10 mouse cellular contexts compared by ENCODE assay signal in genomic region chr1:163725106-163725759, GRCm38 (mm10). TPM values are rescaled to one million over a fixed set of nuclear protein-coding genes. Genes with fewer than 3 reads are reported as not detected.
DNase-seq lines count a peak whose midpoint lies in the region; ATAC-seq and TF ChIP-seq lines count a peak whose summit lies in the region.
"Had no signal": no experiment of that assay in that cellular context is flagged by ENCODE, and none has a peak within 500 bp of the region (broad histone marks: within the 10 kb centered on the region; RNA-seq: fewer than 3 reads in every experiment).

Gene Mettl11b (minus strand): TSS chr1:163725232.

- no peak within 1 kb of the TSS for H3K27ac ChIP-seq in forebrain, postnatal 0 days (ENCODE audit: low read depth, low read length)
- H3K27ac ChIP-seq in midbrain, embryonic 16.5 days (ENCODE audit: low read length), result peak within 1 kb of the TSS; percentile 17; the same call in 1 of the 2 replicates
- H3K27ac ChIP-seq in intestine, embryonic 15.5 days, result no peak within 1 kb of the TSS

- no peaks in the 10 kb centered on the region for H3K36me3 ChIP-seq in forebrain, postnatal 0 days (ENCODE audit: insufficient read depth)
- H3K36me3 ChIP-seq in midbrain, embryonic 16.5 days (ENCODE audit: control insufficient read depth, insufficient read depth, low read length), result no peaks in the 10 kb centered on the region
- no peaks in the 10 kb centered on the region for H3K36me3 ChIP-seq in intestine, embryonic 15.5 days

- H3K9me3 ChIP-seq in forebrain, postnatal 0 days (ENCODE audit: low read length), result no peaks in the 10 kb centered on the region
- H3K9me3 ChIP-seq in midbrain, embryonic 16.5 days (replicated peaks; ENCODE audit: control insufficient read depth, low read length, poor library complexity, severe bottlenecking), result no peaks in the 10 kb centered on the region
- H3K9me3 ChIP-seq in intestine, embryonic 15.5 days, result no peaks in the 10 kb centered on the region

- no peak for TF ChIP-seq CTCF in forebrain, postnatal 0 days (IDR thresholded peaks at IDR 0.05; ENCODE audit: low read depth)

- peak within 1 kb of the TSS; percentile 51 for H3K4me2 ChIP-seq in forebrain, postnatal 0 days (ENCODE audit: low read depth)
- peak within 1 kb of the TSS; percentile 52 for H3K4me2 ChIP-seq in midbrain, embryonic 16.5 days (ENCODE audit: low read length)
- H3K4me2 ChIP-seq in intestine, embryonic 15.5 days (replicated peaks), result no peak within 1 kb of the TSS

- 10% methylated on average over 9 of the region's 9 CpGs for WGBS in forebrain, postnatal 0 days
- 19% methylated on average over 9 of the region's 9 CpGs for WGBS in midbrain, embryonic 16.5 days
- WGBS in intestine, embryonic 15.5 days, result 65% methylated on average over 9 of the region's 9 CpGs

- peak; percentile 95 for ATAC-seq in forebrain, postnatal 0 days
- ATAC-seq in midbrain, embryonic 16.5 days, result peak; percentile 94
- no peak for ATAC-seq in intestine, embryonic 15.5 days

- peaks cover 5% of the 10 kb centered on the region; the same call in 1 of the 2 replicates for H3K4me1 ChIP-seq in forebrain, postnatal 0 days (ENCODE audit: insufficient read depth)
- H3K4me1 ChIP-seq in midbrain, embryonic 16.5 days (ENCODE audit: control insufficient read depth, insufficient read depth, low read length), result 0 out of 2 replicates have a peak, but pooled peaks cover 3% of the 10 kb centered on the region
- no peaks in the 10 kb centered on the region for H3K4me1 ChIP-seq in intestine, embryonic 15.5 days (replicated peaks)

- peak; percentile 1 to 3 for DNase-seq in left cerebral cortex, adult 18-20 months (ENCODE audit: low spot score in 2 of 2)
- DNase-seq in left cerebral cortex, adult 11 months (ENCODE audit: low spot score), result no peak
- DNase-seq in forebrain, postnatal 0 days, result peak; percentile 45
- peak; percentile 2 to 4 for DNase-seq in heart, postnatal 14 days
- no peak for DNase-seq in testis, postnatal 14 days (ENCODE audit: low spot score)
- DNase-seq in spleen, postnatal 36 days (ENCODE audit: low spot score in 2 of 2), result no peak
- DNase-seq: cerebellum, adult 11 months; kidney, adult 8-10 months had no signal

- intact Hi-C loops in heart, postnatal 14 days (cut with DNase I), result no loop called here

- H3K9ac ChIP-seq in forebrain, postnatal 0 days, result no peak within 1 kb of the TSS; the same call in 1 of the 2 replicates
- 0 out of 2 replicates have a peak within 1 kb of the TSS, but pooled peaks have one; percentile 12 for H3K9ac ChIP-seq in midbrain, embryonic 16.5 days (ENCODE audit: low read depth, low read length)
- no peak within 1 kb of the TSS for H3K9ac ChIP-seq in intestine, embryonic 15.5 days

- H3K27me3 ChIP-seq in forebrain, postnatal 0 days (ENCODE audit: insufficient read depth, low read length), result no peaks in the 10 kb centered on the region
- H3K27me3 ChIP-seq in midbrain, embryonic 16.5 days (ENCODE audit: control insufficient read depth, insufficient read depth, low read depth, low read length), result no peaks in the 10 kb centered on the region
- no peaks in the 10 kb centered on the region for H3K27me3 ChIP-seq in intestine, embryonic 15.5 days (replicated peaks)

- no peak within 1 kb of the TSS; the same call in 1 of the 2 replicates for H3K4me3 ChIP-seq in forebrain, postnatal 0 days (ENCODE audit: low read depth, low read length)
- H3K4me3 ChIP-seq in midbrain, embryonic 16.5 days (ENCODE audit: low read depth, low read length), result peak within 1 kb of the TSS; percentile 17
- no peak within 1 kb of the TSS for H3K4me3 ChIP-seq in intestine, embryonic 15.5 days (replicated peaks)

RNA-seq across cellular contexts. Expression of gene Mettl11b, which starts in this region (rescaled TPM):
- total RNA-seq in left cerebral cortex, adult 18-20 months (2021), result 1 to 10 TPM; 2.0 to 3.6 TPM
- total RNA-seq in forebrain, postnatal 0 days (2014; rRNA removed), result 1.9 and 2.0 TPM in 2 replicates
- 1.0 and 1.1 TPM in 2 replicates for polyA plus RNA-seq in forebrain, postnatal 0 days (2015; fragmentation: Nextera tagmentation; extraction: Ambion mirVana)
- total RNA-seq in heart, postnatal 14 days (2021), result under 1 TPM; 0.19 to 0.76 TPM
- polyA plus RNA-seq in midbrain, embryonic 16.5 days (2015; fragmentation: Nextera tagmentation; extraction: Ambion mirVana), result 0.98 and 1.0 TPM in 2 replicates
- not detected in 2 replicates for polyA plus RNA-seq in intestine, embryonic 15.5 days (2015; fragmentation: Nextera tagmentation; extraction: Ambion mirVana)

Comparison
In these comparisons a context has a peak if more than half of its experiments do, and no peak if none do; other contexts are left out.
1. DNase-seq: peak in left cerebral cortex, adult 18-20 months (2 of 2) and forebrain, postnatal 0 days (single experiment); none in left cerebral cortex, adult 11 months (single experiment), testis, postnatal 14 days (single experiment) and spleen, postnatal 36 days (0 of 2).
2. Peak in DNase-seq in heart, postnatal 14 days; RNA of the gene not detected or under 1 TPM.